In genomic region chr1:155505361-155506077, GRCm38 (mm10) we compare ENCODE assay signal across 18 mouse cellular contexts. TPM values are rescaled to one million over a fixed set of nuclear protein-coding genes. Genes with fewer than 3 reads are reported as not detected.
A peak's percentile ranks its signal among the peaks of the same experiment; 100 is the strongest.
DNase-seq lines count a peak whose midpoint lies in the region; ATAC-seq and TF ChIP-seq lines count a peak whose summit lies in the region.
"Had no signal": no experiment of that assay in that cellular context is flagged by ENCODE, and none has a peak within 500 bp of the region (broad histone marks: within the 10 kb centered on the region; RNA-seq: fewer than 3 reads in every experiment).

No protein-coding gene starts in this region.

- no peak overlapping the region for H3K4me2 ChIP-seq in lung, embryonic 15.5 days
- H3K4me2 ChIP-seq in intestine, embryonic 16.5 days (ENCODE audit: low read depth, low read length) = no peak overlapping the region
- no peak overlapping the region for H3K4me2 ChIP-seq in midbrain, embryonic 16.5 days (ENCODE audit: low read length)
- H3K4me2 ChIP-seq: embryonic facial prominence, embryonic 12.5 days; liver, embryonic 15.5 days; neural tube, embryonic 12.5 days had no signal

- H3K9me3 ChIP-seq in heart, embryonic 10.5 days = no peaks in the 10 kb centered on the region
- H3K9me3 ChIP-seq in lung, embryonic 15.5 days = no peaks in the 10 kb centered on the region
- no peaks in the 10 kb centered on the region for H3K9me3 ChIP-seq in intestine, embryonic 16.5 days (ENCODE audit: control insufficient read depth, low read length)
- no peaks in the 10 kb centered on the region for H3K9me3 ChIP-seq in midbrain, embryonic 16.5 days (replicated peaks; ENCODE audit: control insufficient read depth, low read length, poor library complexity, severe bottlenecking)
- H3K9me3 ChIP-seq: embryonic facial prominence, embryonic 12.5 days; forebrain, embryonic 10.5 days; liver, embryonic 15.5 days; neural tube, embryonic 12.5 days had no signal

- H3K4me3 ChIP-seq in heart, embryonic 10.5 days = no peak overlapping the region
- H3K4me3 ChIP-seq in lung, embryonic 15.5 days = no peak overlapping the region
- no peak overlapping the region for H3K4me3 ChIP-seq in lung, adult 2 months (replicated peaks; ENCODE audit: extremely low read depth, low read depth, low read length)
- H3K4me3 ChIP-seq in intestine, embryonic 16.5 days (ENCODE audit: low read length) = no peak overlapping the region
- H3K4me3 ChIP-seq in midbrain, embryonic 16.5 days (ENCODE audit: low read depth, low read length) = no peak overlapping the region
- H3K4me3 ChIP-seq: embryonic facial prominence, embryonic 12.5 days; forebrain, embryonic 10.5 days; liver, embryonic 15.5 days; megakaryocyte, embryonic 14.5 days; neural tube, embryonic 12.5 days had no signal

- peak overlapping the region; percentile 73 for H3K27ac ChIP-seq in heart, embryonic 10.5 days
- peak overlapping the region; percentile 12; the same call in 1 of the 2 replicates for H3K27ac ChIP-seq in lung, embryonic 15.5 days
- H3K27ac ChIP-seq in intestine, embryonic 16.5 days (ENCODE audit: low read length) = peak overlapping the region; percentile 45; the same call in 1 of the 2 replicates
- H3K27ac ChIP-seq in midbrain, embryonic 16.5 days (ENCODE audit: low read length) = no peak overlapping the region
- H3K27ac ChIP-seq: embryonic facial prominence, embryonic 12.5 days; forebrain, embryonic 10.5 days; liver, embryonic 15.5 days; neural tube, embryonic 12.5 days had no signal

- WGBS in heart, embryonic 10.5 days = 74% methylated on average over 6 of the region's 6 CpGs
- WGBS in lung, embryonic 15.5 days = 39% methylated on average over 6 of the region's 6 CpGs
- WGBS in lung, adult 2 months = 61% methylated on average over 6 of the region's 6 CpGs
- 68% methylated on average over 6 of the region's 6 CpGs for WGBS in intestine, embryonic 16.5 days
- WGBS in midbrain, embryonic 16.5 days = 68% methylated on average over 6 of the region's 6 CpGs

- no peaks in the 10 kb centered on the region for H3K27me3 ChIP-seq in heart, embryonic 10.5 days (ENCODE audit: insufficient read depth, poor library complexity, severe bottlenecking)
- H3K27me3 ChIP-seq in lung, embryonic 15.5 days = no peaks in the 10 kb centered on the region
- H3K27me3 ChIP-seq in intestine, embryonic 16.5 days (replicated peaks; ENCODE audit: control insufficient read depth, insufficient read depth, low read length) = no peaks in the 10 kb centered on the region
- no peaks in the 10 kb centered on the region for H3K27me3 ChIP-seq in midbrain, embryonic 16.5 days (ENCODE audit: control insufficient read depth, insufficient read depth, low read depth, low read length)
- H3K27me3 ChIP-seq: embryonic facial prominence, embryonic 12.5 days; liver, embryonic 15.5 days; megakaryocyte, embryonic 14.5 days; neural tube, embryonic 12.5 days had no signal

- H3K36me3 ChIP-seq in heart, embryonic 10.5 days = no peaks in the 10 kb centered on the region
- H3K36me3 ChIP-seq in lung, embryonic 15.5 days = no peaks in the 10 kb centered on the region
- H3K36me3 ChIP-seq in intestine, embryonic 16.5 days (ENCODE audit: control insufficient read depth, insufficient read depth, low read length) = no peaks in the 10 kb centered on the region
- H3K36me3 ChIP-seq in midbrain, embryonic 16.5 days (ENCODE audit: control insufficient read depth, insufficient read depth, low read length) = no peaks in the 10 kb centered on the region
- H3K36me3 ChIP-seq: embryonic facial prominence, embryonic 12.5 days; forebrain, embryonic 10.5 days; G1E; liver, embryonic 15.5 days; neural tube, embryonic 12.5 days had no signal

- no peak for TF ChIP-seq POLR2A in lung, adult 2 months (IDR thresholded peaks at IDR 0.05; ENCODE audit: borderline replicate concordance, extremely low read depth, low read depth, low read length)

- DNase-seq in heart, embryonic 10.5 days (ENCODE audit: low spot score) = no peak
- no peak for DNase-seq in heart, adult 9 months (ENCODE audit: low spot score in 2 of 2)
- DNase-seq in lung, adult 2 months = no peak
- no peak for DNase-seq in gastrocnemius, adult 8-10 months (ENCODE audit: low spot score in 2 of 2)
- DNase-seq: adrenal gland, adult 8-10 months; B cell, adult 2 months; cerebellum, adult 11-12 months; cerebellum, postnatal 36 days had no signal

- H3K4me1 ChIP-seq in heart, embryonic 10.5 days = peaks cover 18% of the 10 kb centered on the region
- peaks cover 15% of the 10 kb centered on the region for H3K4me1 ChIP-seq in lung, embryonic 15.5 days
- H3K4me1 ChIP-seq in lung, adult 2 months (ENCODE audit: control insufficient read depth, insufficient read depth, low read length) = 0 out of 2 replicates have a peak, but pooled peaks cover 2% of the 10 kb centered on the region
- H3K4me1 ChIP-seq in intestine, embryonic 16.5 days (ENCODE audit: control insufficient read depth, insufficient read depth, low read length) = peaks cover 12% of the 10 kb centered on the region; the same call in 1 of the 2 replicates
- peaks cover 7% of the 10 kb centered on the region; the same call in 1 of the 2 replicates for H3K4me1 ChIP-seq in midbrain, embryonic 16.5 days (ENCODE audit: control insufficient read depth, insufficient read depth, low read length)
- H3K4me1 ChIP-seq: embryonic facial prominence, embryonic 12.5 days; liver, embryonic 15.5 days; neural tube, embryonic 12.5 days had no signal

- no peak; the same call in 1 of the 2 replicates for ATAC-seq in lung, embryonic 15.5 days (ENCODE audit: borderline replicate concordance, extremely low read depth, low FRiP score, low TSS enrichment)
- ATAC-seq in activated CD4-positive, CD25-positive, alpha-beta regulatory T cell, adult 4 months = peak; percentile 49
- ATAC-seq in intestine, embryonic 16.5 days = no peak
- no peak for ATAC-seq in midbrain, embryonic 16.5 days

- H3K9ac ChIP-seq in lung, embryonic 15.5 days = no peak overlapping the region
- no peak overlapping the region for H3K9ac ChIP-seq in intestine, embryonic 16.5 days (ENCODE audit: low read depth, low read length)
- H3K9ac ChIP-seq in midbrain, embryonic 16.5 days (ENCODE audit: low read depth, low read length) = no peak overlapping the region
- H3K9ac ChIP-seq: embryonic facial prominence, embryonic 12.5 days; liver, embryonic 15.5 days; neural tube, embryonic 12.5 days had no signal

- TF ChIP-seq CTCF in lung, adult 2 months (IDR thresholded peaks at IDR 0.05; ENCODE audit: insufficient read depth, low read length) = no peak

RNA-seq across cellular contexts. Expression of gene Acbd6, which starts 52.4 kb away (rescaled TPM):
- 55.6 and 71.2 TPM in 2 replicates for polyA plus RNA-seq in heart, embryonic 10.5 days (2016; fragmentation: Nextera tagmentation; extraction: Ambion mirVana)
- polyA plus RNA-seq in lung, embryonic 15.5 days (2015; fragmentation: Nextera tagmentation; extraction: Ambion mirVana) = 70.8 and 73.6 TPM in 2 replicates
- polyA plus RNA-seq in lung, adult 2 months (2012; rRNA removed) = 73.4 and 164 TPM in 2 replicates
- polyA plus RNA-seq in activated CD4-positive, CD25-positive, alpha-beta regulatory T cell, adult 4 months (2017; shearing (Covaris generic)) = 10 to 100 TPM in 1 of 2 experiments, 1 to 10 TPM in 1; 5.5 to 12.7 TPM
- polyA plus RNA-seq in intestine, embryonic 16.5 days (2015; fragmentation: Nextera tagmentation; extraction: Ambion mirVana) = 48.2 and 49.1 TPM in 2 replicates
- total RNA-seq in gastrocnemius, adult 8-10 months (2022) = 10 to 100 TPM; 51.5 to 66.7 (median 60.1) TPM
- 95.7 and 96.0 TPM in 2 replicates for polyA plus RNA-seq in midbrain, embryonic 16.5 days (2015; fragmentation: Nextera tagmentation; extraction: Ambion mirVana)
